Mouse (Mus musculus): ENCODE measurements around the gene Ramp2. TPM values are rescaled to one million over a fixed set of nuclear protein-coding genes. Genes with fewer than 3 reads are reported as not detected.

The Ramp2 gene
- not detected for total RNA-seq (2023)

DNA sequence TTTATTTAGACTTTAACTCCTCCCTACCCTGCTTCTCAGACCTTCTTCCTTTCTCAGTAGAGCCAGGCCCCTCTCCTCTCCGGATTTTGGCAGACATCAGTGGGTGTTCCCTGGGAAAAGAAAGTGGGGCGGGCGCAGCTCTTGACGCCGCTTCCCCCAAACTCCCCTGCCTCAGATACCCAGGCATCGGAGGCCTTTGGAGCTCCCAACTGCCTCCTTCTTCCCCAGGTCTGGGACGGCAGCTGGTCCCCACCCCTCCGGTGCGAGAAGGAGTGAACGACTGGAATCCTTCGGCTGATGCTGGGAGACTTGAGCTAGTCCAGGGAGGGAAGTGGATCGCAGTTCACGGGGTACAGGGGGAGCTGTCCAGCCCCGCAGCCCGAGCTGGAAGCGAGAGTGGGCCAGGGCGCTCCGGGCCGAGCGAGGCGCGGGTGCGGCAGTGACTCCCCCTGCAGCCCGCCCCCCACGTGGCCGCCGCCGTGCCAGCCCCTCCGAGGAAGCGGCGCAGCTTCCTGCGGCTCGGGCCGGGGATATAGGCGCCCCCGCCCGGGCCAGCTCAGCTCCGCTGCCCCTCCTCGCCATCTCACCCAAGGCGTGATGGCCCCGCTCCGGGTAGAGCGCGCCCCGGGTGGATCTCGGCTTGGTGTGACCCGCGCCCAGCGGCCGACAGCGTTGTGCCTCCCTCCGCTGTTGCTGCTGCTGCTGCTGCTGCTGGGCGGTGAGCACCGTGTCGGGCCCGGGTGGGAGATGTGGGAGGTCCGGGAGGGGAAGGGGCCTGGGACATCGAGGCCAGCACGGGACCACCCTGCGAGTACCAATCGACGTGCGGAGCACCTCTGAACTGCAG lies at the start of gene Ramp2:
TSS of gene Ramp2 (plus strand) at position 174 of the 847 bp plus-strand sequence.

DNA sequence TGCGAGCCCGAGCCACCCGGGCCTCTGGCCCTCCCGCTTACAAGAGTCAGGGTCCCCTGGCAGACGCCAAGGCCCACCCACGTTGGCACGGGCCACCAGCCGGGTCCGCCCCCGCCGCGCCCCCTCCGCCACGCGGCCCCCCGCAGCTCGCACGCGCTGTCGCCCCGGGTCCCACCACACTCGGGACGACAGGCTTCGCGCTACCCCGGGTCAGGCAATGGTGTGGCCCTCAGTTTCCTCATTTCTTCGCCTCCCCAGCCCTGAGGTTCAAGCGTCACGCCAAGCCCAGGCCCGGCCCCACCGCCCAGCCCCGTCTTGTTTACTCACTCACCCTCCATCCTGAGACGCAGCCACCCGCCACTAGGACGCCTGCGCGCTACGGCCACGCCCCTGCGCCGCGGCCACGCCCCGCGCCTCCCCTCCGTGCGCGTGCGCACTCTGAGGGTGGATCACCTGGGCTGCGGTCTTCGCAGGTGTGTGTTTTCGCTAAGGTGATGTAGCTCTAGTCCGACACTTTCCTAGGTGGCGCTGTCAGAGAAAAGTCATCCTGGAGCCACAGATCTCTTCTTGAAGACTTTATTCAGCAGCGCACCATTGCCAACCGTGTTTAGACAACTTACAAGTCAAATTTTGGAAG lies 19.6 kb upstream of the Ramp2 start, which contains the start of gene Ezh1:
TSS of gene Ezh1 (minus strand) at position 399 of the 637 bp plus-strand sequence.

DNA sequence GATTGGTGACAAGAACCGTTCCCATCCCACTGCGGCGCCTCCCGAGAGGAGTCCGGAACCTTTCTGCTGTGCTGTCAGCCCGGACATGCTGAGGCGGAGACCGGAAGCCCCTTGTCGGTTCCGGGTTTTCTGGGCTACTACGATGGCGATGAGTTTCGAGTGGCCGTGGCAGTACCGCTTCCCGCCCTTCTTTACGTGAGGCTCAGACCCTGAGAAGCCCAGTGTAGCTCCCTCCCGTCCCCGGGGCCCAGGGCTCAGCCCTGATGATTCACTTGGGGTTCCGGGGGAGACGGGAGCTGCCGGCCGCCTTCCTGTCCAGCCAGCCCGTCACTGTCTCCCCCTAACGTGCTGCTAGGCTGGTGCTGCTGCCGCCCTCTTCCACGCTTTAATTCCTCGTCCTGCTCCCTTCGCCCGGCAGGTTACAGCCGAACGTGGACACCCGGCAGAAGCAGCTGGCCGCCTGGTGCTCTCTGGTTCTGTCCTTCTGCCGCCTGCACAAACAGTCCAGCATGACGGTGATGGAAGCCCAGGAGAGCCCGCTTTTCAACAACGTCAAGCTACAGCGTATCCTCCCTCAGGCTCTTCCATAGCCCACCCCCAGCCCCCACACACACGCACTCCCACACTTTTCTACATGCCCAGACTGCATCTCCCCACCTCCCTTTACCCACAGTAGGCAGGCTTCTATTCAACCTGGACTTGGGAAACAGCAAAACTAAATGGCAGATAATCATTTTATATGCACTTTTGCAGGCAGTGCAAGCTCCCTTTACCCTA lies 8.0 kb downstream of the Ramp2 start, which contains the start of gene Vps25:
TSS of gene Vps25 (plus strand) at position 95 of the 777 bp plus-strand sequence.

DNA sequence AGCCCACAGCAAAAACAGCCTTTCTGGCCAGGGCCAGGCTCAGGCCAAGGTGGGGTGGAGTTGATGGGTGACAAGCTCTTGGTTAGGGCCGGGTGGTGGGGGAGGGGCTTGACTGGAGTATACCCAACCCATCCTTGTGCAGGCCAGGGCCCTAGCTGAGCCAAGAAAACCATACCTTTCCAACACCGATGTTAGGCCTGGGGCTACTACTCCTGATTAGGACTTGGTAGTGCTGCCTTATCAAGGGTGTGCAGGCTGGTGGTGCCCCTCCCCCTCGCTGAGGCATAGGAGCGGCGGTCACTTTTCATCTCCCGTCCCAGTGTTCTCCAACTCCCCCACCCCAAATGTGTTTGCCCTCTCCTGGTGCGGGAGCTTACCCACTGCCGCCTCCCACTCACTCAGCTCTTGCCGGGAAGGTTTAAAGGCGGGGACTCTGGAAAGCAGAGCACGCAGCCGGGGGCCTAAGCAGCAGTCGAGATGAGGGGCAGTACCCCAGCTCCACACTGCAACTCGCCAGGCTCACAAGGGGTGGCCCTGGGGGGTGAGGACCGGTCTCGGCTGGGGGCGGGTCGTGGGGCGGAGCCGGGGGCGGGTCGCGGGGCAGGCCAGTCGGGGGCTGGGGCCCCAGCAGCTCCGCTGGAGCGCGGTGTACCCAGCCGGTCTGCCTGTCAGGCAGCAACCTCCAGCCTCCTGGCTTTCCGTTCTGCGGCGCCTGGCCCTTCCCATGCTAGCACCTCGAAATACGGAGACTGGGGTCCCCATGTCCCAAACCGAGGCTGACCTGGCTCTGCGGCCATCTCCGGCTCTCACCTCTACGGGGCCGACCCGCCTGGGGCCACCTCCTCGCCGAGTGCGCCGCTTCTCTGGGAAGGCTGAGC lies 14.4 kb downstream of the Ramp2 start, which contains the start of gene Wnk4:
TSS of gene Wnk4 (plus strand) at position 620 of the 878 bp plus-strand sequence.

DNA sequence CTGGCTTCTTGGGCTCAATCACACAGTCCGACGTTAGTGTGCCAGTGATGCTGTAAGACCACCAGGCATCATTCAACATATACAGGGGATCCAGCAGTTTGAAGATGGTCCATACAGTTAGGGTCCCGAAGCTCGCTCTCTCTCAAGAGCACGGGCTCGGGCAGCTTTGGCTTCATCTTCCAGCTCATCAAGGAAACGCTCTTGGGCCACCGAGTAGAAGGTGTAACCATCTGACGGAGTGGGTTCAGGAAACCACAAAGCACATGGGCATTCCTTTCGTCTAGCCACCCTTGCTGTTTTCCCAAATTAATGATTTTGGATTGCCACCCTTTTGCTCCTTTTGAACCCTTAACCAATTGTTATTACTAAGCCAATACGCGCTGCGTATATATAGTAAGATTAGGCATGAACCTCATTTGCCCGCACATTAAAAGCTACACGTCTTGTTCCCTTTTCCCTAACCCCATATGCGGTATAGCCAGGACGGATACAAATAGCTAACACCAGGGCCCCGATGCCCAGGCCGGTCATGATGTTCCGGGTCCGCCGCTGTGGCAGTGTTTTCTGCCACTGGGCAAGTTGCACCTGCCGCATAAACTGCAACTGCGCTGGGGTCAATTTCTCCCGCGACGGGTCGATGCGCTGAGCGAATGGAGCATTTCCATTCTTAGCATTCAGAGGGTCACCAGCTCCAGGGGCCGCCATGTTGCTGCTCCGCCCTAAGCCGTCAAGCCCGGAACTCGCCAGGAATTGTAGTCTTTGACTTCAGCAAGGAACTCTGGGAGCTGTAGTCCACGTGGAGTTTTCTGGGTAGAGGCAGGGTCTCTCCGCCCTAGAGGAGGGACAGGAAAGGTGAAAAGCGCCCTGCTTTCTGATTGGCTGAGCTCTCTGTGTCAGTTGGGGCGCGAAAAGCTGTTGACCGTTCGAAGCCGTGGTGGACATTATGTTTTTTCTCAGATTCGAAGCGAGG lies 32.7 kb downstream of the Ramp2 start, which contains the start of the genes Cntd1 and Coa3:
TSS of gene Cntd1 (plus strand) at position 790 of the 970 bp plus-strand sequence.
TSS of gene Coa3 (minus strand) at position 892 of the 970 bp plus-strand sequence.

DNA sequence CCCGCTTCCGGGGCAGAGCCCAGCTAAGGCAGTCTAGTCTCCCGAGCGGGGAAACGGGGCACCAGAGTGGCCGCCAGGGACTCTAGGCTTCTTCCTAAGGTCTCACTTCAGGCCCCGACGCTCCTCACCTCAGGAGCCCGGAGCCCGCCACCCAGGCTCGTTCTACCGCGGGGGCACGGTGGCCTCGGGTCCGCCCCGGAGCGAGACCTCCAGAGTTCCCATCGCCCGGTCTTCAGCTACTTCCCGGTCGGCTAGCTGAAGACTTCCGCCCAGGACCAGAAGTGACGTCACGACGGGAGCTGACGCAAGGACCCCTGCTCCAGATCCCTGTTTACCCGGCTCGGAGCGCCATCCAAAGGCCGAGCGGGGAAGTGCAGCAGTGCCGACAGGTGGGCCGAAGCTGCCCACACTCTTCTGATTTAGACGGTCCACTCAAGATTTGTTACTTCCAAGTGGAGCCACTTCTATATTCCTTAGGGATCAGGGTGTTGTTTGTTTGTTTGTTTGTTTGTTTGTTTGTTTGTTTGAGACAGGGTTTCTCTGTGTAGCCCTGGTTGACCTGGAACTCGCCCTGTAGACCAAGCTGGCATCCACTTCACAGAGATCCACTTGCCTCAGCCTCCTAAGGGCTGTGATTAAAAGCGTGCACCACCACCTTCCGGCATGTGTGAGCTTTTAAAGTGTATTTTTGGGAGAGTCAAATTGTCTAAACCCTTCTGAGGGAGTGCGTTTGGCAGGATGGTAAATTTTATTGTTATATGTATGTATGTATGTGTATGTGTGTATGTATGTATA lies 56.4 kb downstream of the Ramp2 start, which contains the start of gene Becn1:
TSS of gene Becn1 (minus strand) at position 283 of the 795 bp plus-strand sequence.

Other genes starting within 250 kb of the Ramp2 start
- 7.9 TPM for gene Atp6v0a1, start 236.6 kb upstream of the Ramp2 start, total RNA-seq (2023)
- 10.0 TPM for gene Naglu, start 176.0 kb upstream of the Ramp2 start, total RNA-seq (2023)
- not detected for gene Hsd17b1, start 167.6 kb upstream of the Ramp2 start, total RNA-seq (2023)
- 11.0 TPM for gene Coasy, start 163.5 kb upstream of the Ramp2 start, total RNA-seq (2023)
- gene Mlx, start 158.8 kb upstream of the Ramp2 start, total RNA-seq (2023) = 31.3 TPM
- gene Psmc3ip, start 150.6 kb upstream of the Ramp2 start, total RNA-seq (2023) = 1.8 TPM
- 78.0 TPM for gene Retreg3, start 126.1 kb upstream of the Ramp2 start, total RNA-seq (2023)
- gene Tubg1, start 126.1 kb upstream of the Ramp2 start, total RNA-seq (2023) = 12.4 TPM
- 1.7 TPM for gene Tubg2, start 90.1 kb upstream of the Ramp2 start, total RNA-seq (2023)
- gene Cntnap1, start 75.5 kb upstream of the Ramp2 start, total RNA-seq (2023) = 0.32 TPM
- 0.35 TPM for gene Plekhh3, start 74.7 kb upstream of the Ramp2 start, total RNA-seq (2023)
- gene Ccr10, start 70.6 kb upstream of the Ramp2 start, total RNA-seq (2023) = not detected
- gene Ezh1, start 19.6 kb upstream of the Ramp2 start, total RNA-seq (2023) = 72.5 TPM
- gene Vps25, start 7.7 kb downstream of the Ramp2 start, total RNA-seq (2023) = 73.4 TPM
- 1.8 TPM for gene Wnk4, start 14.5 kb downstream of the Ramp2 start, total RNA-seq (2023)
- gene Cntd1, start 33.0 kb downstream of the Ramp2 start, total RNA-seq (2023) = not detected
- gene Coa3, start 33.1 kb downstream of the Ramp2 start, total RNA-seq (2023) = 21.3 TPM
- 178 TPM for gene Becn1, start 56.3 kb downstream of the Ramp2 start, total RNA-seq (2023)
- gene Psme3, start 70.2 kb downstream of the Ramp2 start, total RNA-seq (2023) = 124 TPM
- gene Aoc2, start 79.0 kb downstream of the Ramp2 start, total RNA-seq (2023) = 17.0 TPM
- 1.00 TPM for gene Aoc3, start 84.6 kb downstream of the Ramp2 start, total RNA-seq (2023)
- not detected for gene G6pc, start 121.5 kb downstream of the Ramp2 start, total RNA-seq (2023)
- 22.1 TPM for gene Aarsd1, start 171.6 kb downstream of the Ramp2 start, total RNA-seq (2023)
- 2.1 TPM for gene Gm27029, start 178.8 kb downstream of the Ramp2 start, total RNA-seq (2023)
- gene Rundc1, start 179.1 kb downstream of the Ramp2 start, total RNA-seq (2023) = 23.7 TPM
- gene Ptges3l, start 179.3 kb downstream of the Ramp2 start, total RNA-seq (2023) = 6.8 TPM
- gene Rpl27, start 196.3 kb downstream of the Ramp2 start, total RNA-seq (2023) = 104 TPM
- gene Ifi35, start 202.4 kb downstream of the Ramp2 start, total RNA-seq (2023) = 55.9 TPM
- 0.56 TPM for gene Rnd2, start 219.0 kb downstream of the Ramp2 start, total RNA-seq (2023)
- 5.3 TPM for gene Vat1, start 220.2 kb downstream of the Ramp2 start, total RNA-seq (2023)

Measured in CD4-positive naive resting alpha-beta T cell, adult 76 days (primary cell).